Mouse (Mus musculus) frontal cortex, adult (tissue): Measurements from ENCODE around the gene Slx1b.
"Not testable (repeated sequence)": the region's sequence is repeated elsewhere in the genome, so short reads cannot be mapped to it uniquely, and the experiment has no call there.

Experiments used
- ATAC-seq: cut with Nextera tagmentation; 2 replicates; pipeline ENCODE4 v1.9.2; 2017; ENCODE audit warnings: mild to moderate bottlenecking, moderate library complexity, mixed read lengths; ENCODE audit not compliant: low TSS enrichment

The Slx1b gene

DNA sequence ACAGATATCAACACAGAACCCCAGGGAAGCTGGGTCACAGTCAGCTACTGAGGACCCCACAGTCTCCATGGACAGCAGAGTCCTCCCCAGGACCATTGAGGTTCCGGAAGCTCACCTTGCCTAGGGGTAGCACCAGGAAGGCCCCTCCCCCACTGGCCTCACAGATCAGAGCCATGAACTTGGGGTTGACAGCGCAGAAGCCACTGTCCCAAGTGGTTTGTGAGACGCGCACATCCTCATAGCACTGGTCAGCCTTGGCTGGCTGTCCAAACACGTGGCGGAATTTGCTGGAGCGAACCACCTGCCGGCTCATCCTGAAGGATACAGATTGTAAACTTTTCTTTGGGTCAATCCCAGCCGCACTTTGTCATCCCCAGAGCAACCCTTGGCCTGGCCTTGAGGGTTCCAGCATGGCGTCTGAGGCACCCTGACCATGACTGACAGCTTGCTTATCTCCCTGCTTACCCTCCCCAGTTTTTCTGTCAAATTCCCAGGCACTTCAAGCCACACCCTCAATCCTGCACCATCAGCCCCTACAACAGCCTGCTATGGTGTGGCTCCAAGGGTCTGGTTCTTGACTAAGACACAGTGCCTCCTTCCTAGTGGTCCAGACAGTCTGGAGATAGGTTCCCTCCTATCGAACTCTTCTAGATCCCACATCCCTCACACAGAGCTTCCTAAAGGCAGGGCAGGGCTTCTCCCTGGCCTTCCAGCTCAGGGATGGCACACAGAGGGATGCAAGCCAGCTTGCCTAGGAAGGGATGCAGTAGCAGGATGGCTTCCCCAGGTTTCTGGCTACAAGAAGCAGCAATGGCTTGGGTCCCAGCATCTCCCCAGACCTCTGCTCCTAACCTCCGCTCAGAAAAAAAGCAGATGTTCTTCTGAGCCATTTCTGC lies 7.5 kb upstream of the Slx1b start:
- no peak for ATAC-seq

DNA sequence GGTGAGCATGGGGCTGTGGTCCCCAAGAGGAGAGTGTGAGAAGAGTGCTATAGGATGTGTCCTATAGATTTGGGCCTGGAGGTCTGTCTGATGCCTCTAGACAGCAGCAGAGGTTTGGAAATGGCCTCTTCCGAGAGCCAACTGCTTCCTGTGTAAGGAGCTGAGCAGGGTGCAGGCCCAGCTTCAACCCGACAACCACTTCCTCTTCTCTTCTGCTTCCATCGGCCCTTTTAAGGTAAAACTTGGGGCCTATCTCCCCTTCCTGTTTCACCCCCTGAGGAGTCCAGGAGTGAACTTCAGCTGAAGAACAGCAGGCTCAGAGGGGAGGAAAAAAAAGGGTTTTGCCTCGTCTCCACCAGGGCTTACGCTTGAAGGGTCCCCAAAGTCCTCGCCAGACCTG lies 6.8 kb upstream of the Slx1b start:
- ATAC-seq = no peak

DNA sequence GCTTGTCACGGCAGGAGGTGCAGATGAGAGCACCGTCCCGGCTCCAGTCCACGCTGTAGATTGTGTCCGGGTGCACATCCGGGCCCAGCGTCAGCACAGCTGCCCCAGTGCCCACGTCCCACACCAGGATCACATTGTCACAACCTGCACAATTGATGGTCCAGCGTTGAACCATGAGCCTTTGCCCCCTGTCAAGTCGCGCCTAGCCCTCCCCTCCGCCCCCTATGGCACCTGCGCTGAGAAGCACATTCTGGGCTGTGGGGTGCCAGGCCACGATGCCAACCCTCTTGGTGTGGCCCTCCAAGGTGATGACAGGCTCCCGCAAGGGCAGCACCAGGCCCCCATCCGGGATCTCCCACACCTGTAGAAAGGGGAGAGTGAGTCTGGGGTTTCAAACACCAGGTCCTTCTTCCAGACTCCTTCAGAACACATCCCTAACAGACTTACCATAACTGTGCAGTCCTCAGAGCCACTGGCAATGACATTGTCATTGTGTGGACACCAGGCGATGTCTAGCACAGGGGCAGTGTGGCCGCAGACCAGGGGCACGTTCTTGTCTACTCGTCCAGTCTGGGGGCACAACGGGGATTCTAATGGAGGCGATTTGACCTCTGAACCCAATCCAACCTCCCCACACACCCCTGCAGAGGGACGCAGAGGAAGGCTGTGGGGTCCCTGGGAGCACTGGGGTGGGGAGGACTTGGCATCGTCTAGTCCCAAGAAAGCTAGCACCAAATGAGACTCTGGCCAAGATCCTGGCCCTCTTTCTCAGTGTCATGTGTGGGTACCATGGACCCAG lies 6.2 kb upstream of the Slx1b start:
- ATAC-seq = no peak

DNA sequence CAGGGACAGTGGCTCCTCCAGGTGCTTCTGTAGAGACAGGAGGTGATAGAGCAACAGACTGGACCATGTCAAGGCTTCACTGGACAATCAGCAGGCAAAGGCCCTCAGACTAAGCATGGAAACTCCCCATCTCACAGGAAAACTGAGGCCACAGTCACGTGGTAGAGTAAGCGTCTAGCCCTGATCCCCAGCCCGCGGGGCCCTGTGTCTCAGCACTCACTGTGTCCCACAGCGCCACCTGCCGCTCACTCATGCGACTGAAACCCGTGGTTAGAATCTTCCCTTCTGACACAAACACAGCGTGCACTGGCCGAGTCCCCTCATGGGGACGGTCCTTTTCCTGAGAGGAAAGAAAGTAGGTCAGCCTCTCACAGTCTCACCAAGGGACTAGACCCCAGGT lies 5.5 kb upstream of the Slx1b start:
- ATAC-seq = 0 out of 2 replicates have a peak, but pooled peaks have one; percentile 26

DNA sequence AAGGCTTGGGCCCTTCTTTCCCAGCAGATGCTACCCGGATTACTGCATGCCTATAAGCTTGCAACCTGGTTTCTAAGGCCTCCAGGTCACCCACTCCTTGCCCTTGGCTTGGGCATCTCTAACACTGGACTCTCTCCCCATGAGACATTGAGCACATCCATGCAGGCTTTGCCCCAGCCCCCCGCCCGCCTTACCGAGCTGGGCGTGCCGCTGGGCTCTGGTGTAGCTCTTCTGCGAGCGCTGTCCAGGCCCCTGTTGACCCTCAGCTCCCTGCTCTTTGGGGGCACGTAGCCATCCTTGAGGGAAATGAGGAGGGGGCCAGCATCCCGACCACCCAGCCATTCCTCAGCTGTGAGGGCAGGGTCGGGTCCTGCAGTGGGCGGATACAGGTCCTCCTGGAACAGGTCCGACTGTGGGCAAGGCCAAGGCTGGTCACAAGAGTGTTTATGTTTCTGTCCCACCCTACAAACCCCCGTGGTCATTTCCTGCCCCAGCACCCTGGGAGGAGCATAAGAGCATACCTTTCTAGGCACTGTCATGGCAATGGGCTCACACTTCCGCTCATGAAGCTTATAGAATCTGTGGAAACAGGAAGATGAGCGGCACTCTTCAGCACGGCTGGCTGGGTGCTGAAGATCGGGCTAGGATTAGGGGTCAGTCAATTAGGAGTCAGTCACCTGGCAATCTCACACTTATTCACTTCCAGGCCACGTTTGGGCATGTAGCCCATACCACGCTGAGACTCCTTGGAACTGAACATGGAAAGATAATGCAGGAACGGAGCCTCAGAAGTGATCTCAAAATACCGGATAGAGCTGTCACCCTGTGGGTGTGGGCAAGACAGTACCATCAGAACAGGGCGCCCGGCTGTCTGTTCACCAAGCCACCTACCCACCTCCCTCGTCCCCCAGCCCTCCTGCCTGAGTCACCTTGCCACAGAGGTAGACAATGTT lies 4.8 kb upstream of the Slx1b start:
- ATAC-seq = no peak

DNA sequence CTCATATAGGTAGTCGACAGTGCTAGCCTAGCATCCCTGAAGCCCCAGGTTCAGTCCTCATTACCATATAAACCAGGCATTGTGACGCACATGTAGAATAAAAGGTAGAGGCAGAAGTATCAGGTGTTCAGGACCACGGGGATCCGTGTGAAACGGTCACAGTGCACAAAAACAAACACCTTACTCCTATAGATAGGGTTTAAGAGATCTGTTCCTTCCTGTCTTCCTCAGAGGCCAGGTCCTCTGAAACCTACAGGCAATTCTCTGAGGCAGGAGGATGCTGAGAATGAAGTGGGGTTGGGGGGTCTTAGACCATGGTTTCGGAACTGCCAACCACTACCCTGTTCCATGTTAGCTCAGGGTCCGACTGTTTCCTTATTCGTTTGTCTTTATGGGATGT lies 2.3 kb upstream of the Slx1b start:
- no peak for ATAC-seq

DNA sequence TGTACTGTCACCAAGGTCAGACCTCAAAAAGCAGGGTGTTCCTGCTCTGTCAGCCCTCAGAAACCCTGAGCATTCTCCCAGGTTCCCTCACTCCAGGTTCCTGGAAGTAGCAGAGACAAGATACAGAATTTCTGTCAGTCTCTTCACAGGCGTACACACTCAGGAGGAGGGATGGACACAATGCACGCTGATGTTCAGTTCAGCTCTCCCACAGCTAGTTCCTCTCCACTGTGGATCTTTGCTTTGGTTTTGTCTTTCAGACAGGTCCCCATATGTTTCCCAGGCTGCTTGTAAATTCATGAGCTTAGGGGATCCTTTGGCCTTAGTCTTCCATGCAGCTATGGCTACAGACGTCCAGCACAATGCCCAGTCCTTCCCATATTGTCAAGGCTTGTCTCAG lies 1.3 kb upstream of the Slx1b start:
- ATAC-seq = no peak

DNA sequence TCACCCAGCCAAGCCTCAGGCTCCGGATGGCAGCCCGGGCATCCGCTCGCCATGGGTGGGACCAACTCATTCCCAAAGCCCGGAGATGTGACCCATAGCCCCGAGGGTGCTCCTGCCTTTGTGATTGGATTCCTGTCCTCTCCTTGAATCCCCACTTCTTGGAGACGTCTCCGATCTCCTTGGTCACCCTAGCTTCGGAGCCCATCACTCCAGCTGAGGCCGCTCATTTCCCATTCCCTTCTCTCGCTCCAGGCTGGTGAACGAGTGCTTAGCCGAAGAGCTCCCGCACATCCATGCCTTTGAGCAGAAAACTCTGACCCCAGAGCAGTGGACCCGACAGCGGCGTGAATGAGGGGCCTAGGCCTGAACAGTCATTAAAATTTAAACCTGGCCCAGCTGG lies 719 bp upstream of the Slx1b start:
- no peak for ATAC-seq

DNA sequence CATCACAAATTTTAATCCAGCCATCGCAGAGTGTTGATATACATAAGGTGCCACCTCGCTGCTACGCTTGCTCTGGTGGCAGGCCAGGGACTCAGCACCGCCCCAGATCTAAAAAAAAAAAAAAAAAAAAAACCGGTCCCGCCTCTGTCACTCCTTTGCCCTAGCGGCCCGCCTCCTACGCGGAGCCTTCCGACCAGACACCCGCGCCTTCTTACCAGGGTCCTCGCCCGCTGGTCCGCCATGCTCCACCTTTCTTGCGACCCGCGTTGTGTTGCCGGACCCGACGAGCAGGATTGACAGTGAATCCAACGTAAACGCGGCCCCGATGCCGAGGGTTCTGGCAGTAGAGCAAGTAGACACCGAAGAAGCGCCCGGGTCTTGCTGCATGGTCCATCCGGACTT lies 373 bp downstream of the Slx1b start, which contains the start of gene Bola2:
Gene Bola2, plus strand, starts transcription at position 192 of the 402 bp plus-strand sequence.
- ATAC-seq = peak; percentile 35; the same call in 1 of the 2 replicates

DNA sequence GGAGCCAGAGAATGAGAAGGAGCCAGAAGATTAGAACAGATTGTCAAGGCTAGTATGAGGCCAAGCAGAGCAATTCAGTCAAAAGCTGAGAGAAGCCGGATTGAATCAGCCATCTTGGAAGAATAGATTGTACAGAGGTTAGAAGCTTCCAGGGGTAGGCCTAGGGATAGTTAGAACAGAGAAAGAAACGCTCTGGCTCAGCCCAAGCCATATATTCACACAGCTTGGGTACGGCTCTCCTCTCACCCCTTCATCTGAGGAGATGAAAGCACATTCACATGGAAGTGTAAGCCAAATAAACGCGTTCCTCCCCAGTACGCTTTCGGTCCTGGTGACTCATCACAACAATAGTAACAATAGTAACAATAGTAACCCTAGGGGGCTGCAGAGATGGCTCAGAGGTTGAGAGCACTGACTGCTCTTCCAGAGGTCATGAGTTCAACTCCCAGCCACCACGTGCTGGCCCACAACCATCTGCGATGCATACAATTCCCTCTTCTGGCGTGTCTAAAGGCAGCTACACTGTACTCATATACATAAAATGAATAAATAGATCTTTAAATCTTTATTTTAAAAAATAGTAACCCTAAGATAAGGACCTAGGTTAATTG lies 1.0 kb downstream of the Slx1b start:
- ATAC-seq = no peak

DNA sequence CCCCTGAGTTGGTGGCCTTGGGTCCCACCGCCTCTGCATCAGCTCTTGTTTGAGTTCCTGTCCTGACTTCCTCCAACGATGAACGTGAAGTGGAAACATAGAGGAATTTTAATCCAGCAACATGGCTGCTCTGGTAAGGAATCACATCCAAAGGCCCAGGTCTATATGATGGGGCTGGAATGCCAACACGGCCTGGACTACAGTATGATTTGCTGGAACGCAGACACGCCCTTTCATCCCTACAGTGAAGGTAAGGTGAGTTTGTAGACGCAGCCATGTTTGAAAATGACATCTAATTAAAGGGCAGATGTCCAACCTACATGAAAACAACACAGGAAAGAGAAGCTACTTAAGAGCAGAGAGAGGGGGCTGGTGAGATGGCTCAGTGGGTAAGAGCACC lies 1.8 kb downstream of the Slx1b start:
- no peak for ATAC-seq

DNA sequence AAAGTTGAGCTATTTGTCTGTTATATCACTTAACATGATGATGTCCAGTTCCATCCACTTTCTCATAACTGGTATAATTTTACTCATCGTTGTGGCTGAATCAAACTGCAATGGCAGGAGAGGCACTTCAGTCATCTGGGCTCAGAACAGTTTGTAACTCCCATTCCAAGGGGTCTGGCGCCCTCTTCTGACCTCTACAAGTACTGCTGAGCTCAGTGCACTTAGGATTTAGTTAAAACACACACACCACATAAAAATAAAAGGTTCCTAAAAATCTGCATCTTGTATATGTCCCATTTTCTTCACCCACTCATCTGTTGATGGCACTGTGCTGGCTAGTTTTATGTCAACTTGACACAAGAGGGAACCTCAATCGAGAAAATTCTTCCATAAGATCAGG lies 2.3 kb downstream of the Slx1b start:
- ATAC-seq = no peak

DNA sequence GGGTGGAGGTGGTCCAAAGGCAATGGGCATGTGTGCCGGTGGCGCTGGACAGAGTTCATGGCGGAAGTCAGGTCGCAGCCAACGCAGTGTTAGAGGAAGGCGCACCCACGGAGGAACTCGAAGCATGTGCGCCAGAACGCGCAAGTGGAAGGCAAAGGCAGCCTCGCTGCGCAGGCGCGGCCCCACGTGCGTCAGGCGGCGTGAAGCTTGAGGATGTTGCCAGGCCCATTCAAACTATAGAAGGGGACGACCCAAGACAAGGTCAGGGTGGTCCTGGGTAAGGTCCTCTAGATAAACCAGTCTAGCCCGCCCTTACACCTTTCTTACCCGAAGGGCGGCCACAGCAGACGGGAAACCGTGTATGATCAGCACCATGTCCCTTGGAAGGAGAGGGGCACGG lies 3.2 kb downstream of the Slx1b start:
- no peak for ATAC-seq

DNA sequence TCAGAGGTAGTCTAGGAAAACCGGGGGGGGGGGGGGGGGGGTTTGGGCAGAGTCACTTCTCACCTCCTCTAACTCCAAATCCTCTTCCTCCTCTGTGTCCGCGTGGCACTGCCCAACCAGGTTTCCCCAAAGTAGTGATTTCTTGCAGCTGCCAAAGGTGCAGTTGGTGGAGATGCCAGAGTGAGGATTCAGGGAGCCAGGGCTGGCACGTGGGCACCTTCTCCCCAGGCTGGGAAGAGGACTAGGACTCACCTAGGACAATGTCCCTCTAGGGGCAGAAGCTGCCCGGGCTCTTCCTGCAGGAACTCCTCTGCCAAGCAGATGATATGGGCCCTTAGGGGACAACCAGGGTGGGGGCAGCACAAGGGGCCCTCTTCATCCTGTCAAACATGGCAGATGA lies 3.9 kb downstream of the Slx1b start:
- ATAC-seq = no peak

DNA sequence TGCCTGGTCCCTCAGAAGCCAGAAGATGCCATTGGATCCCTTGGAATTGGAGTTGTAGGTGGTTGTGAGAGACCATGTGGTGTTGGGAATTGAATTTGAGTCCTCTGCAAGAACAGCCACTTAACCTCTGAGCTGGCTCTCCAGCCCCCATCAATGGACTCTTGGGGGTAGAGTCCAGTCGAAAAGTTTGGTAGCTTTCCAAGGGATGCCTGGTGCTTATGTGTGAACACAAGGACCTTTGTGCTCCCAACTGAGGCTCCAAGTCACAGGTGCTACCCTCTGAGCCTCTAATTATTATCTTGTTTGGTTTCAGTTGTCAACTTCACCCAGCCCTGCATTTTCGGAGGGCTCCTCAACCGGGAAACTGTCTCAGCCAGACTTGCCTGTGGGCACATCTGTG lies 4.8 kb downstream of the Slx1b start:
- no peak for ATAC-seq

DNA sequence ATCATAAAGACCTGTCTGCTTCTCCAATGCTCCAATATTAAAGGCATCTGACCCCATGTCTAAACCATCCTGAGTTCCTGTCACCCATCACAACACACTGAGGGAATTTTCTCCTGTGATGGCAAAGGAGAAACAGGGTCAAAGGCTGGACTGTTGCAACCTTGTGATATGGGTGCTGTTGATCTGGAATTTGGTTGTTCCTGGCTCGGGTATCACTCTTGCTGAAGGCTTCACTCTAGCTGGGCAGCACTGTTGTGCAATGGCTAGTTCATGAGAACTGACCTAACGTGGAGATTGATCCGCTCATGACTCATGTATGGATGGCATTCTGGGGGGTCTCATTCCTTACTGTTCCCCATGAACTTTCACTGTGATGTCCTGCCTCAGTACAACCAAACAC lies 6.6 kb downstream of the Slx1b start:
- ATAC-seq = no peak

DNA sequence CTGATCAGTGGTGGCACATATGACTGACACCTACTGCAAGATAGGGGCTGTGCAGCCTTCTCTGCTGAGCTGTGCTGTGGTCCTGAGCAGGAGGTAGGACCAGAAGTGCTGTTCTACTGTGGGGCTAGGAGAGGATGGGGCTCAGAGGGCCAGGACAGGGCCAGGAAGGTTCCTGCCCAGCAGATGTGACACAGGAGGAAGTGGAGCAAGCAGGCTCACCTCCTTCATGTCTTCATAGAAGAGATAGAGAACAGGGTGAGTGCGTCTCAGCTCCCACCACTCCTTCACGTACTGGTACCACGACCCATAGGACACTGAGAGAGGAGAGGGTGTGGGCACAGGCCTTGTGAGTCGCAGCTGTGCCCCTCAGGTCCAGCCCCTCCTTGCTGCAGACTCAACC lies 7.4 kb downstream of the Slx1b start:
- ATAC-seq = not testable (repeated sequence)

DNA sequence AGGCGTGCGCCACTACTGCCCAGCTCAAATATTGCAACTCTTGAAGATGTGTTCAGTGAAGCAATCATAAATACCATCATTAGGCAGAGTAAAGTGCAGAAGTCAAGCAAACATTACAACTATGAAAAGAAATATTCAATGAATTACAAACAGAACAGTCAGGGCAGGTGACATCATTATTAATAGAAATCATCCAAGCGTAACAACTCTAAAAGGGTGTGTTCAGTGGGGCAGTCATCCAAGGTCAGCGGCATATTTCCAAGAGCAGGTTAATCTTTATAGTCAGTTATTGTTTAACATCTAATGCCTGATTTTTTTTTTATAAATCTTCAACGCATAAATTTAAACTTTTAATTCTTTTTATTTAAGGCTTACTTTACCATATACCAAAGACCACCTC lies 14.4 kb downstream of the Slx1b start:
- ATAC-seq = no peak

DNA sequence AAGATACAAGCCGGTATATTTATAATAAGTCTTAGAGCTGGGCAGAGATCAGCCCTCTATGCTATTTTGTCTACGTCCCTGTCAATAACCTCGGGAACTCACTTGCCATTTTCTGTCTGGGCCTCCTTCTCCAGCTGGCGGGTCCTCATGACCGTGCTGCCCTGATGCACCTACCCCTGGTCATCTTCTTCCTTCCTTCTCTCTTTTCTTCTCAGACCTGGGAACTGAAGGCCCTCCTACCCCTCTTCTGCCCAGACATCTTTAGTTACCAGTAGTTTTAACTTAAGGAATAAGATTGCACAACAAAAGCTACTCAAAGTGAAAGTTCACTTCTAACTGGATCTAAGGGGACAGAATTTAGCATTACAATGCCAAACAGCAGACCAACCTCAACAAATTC lies 15.9 kb downstream of the Slx1b start:
- no peak for ATAC-seq

DNA sequence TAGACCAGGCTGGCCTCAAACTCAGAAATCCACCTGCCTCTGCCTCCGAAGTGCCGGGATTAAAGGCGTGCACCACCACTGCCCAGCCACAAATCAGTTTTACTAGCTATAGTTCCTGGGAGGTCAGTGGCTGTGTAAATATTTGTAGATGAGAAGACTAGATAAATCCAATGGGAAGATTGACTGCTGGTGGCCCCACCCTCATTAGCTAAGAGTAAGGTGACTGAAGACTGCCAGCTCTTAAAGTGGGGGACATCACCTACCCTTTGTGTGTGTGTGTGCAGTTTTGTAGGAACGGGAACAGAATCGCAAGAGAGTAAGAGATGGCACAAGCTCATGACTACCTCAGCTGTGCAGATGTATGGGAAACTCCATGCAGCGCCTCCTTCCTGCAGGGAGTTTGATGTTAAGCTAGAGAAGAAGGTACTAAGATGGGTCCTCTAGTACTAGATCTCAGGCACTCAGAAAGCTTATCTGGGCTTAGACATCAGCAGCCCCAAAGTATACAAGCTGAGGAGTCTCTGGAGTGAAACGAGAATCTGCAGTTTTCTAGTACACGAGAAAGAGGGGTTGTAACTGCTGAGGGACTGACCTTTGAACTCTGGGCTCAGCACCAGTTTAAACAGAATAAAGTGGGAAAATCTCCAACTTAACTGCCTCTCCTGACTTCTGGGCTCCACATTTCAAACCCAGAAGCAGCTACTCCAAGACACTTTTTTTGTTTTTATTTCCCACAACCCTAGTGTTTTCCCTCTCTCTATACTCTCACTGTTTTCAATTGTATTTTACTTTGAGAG lies 16.8 kb downstream of the Slx1b start:
- ATAC-seq = no peak
